Mouse (Mus musculus): ENCODE measurements at regions not wholly inside any gene's neighbourhood (a gene's known extent, or its start where the extent isn't known, plus 50 kb on each side); places are given as distances from the start of the nearest gene placed in this dataset.

DNA sequence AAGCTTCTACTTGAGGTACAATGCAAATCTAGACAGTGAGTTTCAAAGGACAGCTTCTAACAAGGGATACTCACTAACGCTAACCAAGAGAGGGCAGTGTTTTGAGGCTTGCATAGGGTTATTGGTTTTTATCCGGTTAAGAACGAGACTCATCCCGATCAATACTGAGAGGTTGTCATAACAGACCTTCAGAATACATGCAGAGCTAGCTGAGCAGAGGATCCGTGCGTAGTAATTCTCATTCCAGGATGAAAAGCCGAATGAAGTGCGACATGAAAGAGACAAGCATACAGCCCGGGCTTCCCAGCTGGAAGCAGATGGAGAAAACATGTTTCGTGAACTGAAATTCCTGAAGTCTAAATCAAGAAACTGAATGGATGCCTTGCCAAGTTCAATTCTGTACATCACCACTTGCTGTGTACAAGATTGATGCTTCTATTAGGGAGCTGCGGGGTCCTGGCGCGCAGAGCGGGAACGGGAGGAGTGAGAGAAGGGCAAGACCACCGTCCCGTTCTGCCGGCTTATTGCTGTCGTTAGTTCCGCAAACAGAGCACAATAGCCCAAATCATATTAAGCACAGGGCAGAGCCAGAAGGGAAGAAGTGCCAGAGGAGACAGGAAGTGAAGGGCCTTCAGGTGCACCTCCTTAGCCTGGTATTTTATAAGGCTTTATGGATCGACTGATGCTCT is 65.4 kb upstream of the Tes start:
- no peak for DNase-seq (ENCODE audit: low read depth)

DNA sequence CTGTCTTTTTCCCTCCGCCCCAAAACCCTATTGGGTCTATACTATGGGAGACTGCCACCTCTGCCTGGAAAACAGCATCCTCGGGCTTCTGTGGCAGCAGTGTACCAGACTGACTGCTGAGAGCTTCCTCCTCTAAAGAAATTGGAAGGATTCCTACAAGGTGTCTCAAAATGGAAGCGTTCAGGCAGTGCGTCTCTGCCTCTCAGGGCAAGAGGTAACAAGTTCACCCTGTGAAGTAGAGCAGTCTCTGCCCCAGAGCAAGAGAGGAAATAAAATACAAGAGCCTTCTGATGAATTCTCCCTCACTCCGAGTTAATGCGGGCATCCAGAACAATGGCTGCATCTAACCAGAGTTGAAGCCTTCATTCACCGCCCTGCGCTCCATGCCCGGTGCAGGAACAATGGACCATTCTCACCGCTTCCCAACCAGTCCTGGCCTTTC is 69.4 kb upstream of the Tes start:
- no peak for DNase-seq (ENCODE audit: low read depth)

DNA sequence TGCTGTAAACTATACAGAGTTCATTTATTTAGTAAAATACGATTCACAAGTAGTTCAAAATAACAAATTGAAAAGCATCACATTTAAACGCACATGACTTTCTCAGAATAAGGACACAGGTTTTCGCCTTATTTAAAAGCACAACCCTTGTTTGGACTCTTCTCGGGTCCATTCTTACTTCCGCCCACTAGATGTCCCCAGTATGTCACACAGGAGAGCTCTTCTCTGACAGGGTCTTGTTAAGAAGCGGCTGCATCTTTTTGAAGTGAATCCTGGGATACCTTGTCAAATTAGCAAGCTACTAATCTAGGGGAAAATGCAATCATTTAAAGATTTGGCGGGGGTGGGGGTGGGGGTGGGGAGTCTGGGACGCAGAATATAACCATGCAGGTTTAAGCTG is 70.2 kb upstream of the Tes start:
- DNase-seq (ENCODE audit: low read depth): peak; percentile 6

DNA sequence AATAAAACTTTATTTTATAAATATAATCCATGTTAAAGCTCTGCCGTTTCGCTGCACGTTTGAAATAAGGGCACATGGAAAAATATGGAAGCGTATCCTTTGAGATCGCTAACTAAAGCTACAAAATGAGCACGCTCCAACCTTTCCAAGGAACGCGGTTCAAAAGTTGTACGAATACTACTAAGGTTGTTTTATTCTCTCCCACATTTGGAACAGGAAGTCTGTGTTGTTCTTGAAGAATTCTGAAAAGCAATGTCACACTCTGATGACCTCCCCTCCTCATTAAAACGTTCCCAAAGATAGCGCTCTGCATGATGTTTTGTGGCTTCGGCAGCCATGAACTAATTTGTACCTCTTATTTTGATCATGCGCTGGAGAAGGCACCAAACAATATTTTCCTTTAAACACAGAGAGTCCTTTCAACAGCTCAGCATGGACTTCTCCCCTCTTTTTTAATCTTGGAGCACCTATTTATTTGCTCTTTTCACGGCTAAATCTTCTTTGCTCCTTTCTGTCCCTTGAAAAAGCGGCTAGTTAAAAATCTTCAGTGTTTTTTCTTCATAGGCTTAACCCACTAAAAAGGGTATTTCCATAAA is 72.9 kb upstream of the Tes start:
- DNase-seq (ENCODE audit: low read depth): no peak

DNA sequence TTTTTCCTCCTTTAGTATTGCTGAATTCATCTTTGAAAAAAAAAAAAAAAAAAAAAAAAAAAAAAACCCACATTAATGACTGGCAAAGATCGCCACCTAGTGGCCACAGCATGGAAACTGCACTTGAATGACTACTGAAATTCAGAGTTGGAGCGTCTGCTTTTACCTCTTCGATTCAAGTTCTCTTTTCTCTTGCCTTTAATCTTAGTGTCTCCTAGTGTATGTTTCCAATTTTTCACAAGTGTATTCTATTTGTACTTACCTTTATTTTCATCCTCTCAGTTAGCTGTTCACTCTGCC is 79.9 kb upstream of the Tfec start:
- peak; percentile 63 for DNase-seq (ENCODE audit: low read depth)

DNA sequence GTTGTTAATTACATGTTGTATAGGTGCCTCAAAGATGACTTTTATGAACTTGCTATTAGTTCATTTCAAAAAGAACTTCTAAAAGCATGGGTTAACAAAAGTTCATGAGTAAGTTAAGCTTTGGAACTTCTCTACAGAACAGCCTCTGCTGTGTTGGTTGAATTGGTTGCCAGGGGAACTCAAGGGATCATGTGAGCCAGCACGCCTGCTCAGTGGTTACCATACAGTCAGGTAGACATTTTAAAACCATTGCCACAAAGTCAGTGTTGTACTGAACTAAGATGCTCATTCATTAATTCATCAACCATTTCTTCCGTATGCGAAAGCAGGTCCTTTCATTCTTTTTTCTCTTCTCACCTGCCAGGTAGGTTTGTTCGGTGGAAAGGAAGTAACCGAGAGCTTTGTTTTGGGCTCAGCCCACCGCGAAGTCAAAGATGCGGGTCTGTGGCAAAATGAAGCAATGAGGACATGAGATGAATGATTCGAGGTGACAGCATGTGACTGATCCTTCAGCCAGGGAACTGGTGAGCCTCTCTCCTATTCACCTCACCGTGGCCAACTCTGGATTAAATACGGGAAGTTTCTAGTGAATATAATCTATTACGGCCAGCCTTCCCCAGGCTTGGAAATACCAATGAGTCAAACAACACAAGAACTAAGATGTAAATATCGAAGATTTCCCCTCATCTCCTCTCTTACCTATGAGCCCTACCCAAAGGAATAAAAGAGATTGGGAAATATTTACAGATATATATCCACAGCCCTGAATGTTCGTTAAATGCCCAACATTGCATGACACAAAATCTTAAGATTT is 79.4 kb upstream of the Tfec start:
- DNase-seq (ENCODE audit: low read depth): no peak

DNA sequence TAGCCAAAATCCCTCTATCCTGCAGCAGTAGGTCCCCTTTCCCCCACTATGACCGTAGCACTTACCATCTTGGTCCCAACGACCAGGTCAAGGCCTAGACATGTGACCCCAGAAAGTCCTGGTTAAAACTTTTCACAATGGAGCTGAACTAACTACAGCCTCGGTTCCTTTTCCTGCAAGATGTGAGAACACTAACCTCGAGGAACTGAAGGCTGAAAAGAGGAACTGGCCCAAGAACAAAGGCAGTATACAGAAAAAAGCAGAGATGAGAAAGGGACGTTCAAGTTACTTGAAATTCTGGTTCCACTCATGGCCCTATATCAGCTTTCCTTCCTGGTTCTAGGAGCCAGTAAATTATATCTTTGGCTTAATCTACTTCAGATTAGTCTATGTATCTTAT is 67.4 kb upstream of the Tfec start:
- no peak for DNase-seq (ENCODE audit: low read depth)

DNA sequence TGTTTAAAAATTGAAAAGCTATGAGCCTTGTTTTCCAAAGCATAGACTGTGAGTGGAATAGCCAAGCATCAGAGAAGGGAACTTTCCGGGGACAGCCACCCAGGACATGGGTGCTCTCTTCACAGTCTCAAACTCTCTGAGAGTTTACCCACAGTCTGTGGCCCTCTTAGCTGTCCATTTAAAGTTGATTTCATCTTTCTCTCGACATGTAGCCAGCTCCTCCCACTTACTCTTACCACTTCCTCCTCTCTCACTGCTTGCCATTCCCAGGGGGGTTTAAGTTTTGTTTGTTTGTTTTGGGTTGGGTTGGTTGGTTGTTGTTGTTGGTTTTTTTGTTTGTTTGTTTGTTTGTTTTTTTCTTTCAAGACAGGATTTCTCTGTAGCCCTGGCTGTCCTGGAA is 66.1 kb upstream of the Tfec start:
- DNase-seq (ENCODE audit: low read depth): no peak

DNA sequence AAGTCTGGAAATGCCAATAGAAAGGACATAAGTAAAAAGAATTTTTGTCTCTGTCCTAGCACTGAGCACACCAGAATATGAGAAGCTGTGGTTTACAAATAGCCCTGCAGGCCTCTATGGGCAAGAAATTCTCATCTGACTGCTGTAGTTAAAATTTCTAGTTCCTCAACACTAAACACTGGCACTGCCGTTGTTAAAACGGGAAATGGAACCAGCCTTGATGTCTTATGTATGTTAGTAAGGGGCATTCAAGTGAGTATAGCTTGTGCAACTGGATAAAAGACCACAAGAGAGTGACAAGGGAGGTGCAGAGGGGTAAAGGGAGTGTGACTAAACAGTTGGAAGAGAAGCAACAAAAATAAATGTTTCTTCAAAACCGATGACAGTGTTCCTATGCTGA is 65.7 kb upstream of the Tfec start:
- no peak for DNase-seq (ENCODE audit: low read depth)

DNA sequence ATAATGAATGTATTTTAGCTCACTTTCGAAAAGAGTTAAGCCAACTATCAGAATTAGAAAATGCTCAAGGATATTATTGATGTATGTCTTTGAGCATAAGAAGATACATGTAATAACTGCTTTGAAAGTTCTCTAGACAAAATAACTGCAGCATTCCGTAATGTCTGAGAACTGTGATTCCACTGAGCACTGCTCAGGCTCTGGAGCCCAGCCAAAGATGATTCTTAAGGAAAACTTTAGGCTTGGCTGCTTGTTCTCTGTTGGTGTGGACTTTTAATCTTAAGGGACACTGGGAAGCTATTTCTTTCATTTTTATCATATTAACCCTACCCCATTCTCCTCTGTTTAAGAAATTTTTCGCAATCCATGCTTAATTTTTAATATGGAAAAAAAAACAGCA is 59.9 kb upstream of the Tfec start:
- no peak for DNase-seq (ENCODE audit: low read depth)

DNA sequence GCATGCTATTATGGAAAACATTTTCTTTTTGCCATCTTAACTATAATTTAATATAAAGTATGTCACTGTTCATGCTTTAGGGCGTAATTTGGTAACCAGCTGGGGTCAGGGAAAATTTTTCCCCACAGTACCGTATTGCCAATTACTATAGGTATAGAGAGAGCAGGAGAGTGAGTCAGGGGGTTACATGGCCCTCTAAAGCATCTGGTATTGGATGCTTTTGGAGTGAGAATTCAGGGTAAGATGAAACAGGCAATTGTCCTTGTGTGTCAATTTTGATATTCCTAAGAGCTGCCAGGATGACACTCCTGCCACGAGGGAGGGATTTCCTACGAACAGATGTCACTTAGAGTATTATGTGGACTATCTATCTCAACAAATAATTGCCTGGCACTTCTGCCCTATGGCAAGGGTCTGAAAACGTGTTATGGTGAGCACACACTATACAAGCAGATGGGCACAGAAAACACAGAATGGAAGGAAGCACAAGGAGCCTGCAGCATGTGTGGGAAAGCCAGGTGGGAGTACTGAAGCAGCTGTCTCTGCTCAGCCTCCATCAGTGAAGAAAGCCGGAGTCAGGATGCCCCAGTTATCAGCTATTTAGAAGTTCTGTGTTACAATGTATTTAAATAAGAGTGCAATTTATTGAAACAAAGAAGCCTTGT is 58.7 kb upstream of the Tfec start:
- no peak for DNase-seq (ENCODE audit: low read depth)
